Mouse (Mus musculus) retina, adult 2 months (tissue): ENCODE data around the gene Krtap29-1.

Source experiments
- DNase-seq: peaks from one replicate; pipeline ENCODE4 v3.0.0-alpha.2; 2012; ENCODE audit warnings: low read depth, low spot score

The Krtap29-1 gene

GRCm38 (mm10) chr11:99948175-99948574, 30.7 kb downstream of the Krtap29-1 start, which contains the start of gene Krtap9-5:
Gene Krtap9-5, plus strand, starts transcription at chr11:99948475.
- DNase-seq = no peak

- no peak for DNase-seq
These were observed 41.0 kb downstream of the Krtap29-1 start for GRCm38 (mm10) chr11:99937751-99938264.

GRCm38 (mm10) chr11:99935991-99936390, 42.9 kb downstream of the Krtap29-1 start, which contains the start of gene Krtap31-2:
Gene Krtap31-2, plus strand, starts transcription at chr11:99936291.
- DNase-seq = no peak
